Mouse (Mus musculus): ENCODE data around the gene Hsp90b1. TPM values are rescaled to one million over a fixed set of nuclear protein-coding genes. Genes with fewer than 3 reads are reported as not detected.

Gene Hsp90b1
- total RNA-seq, 2 experiments from 2014 or later = 685 to 750 TPM

Small RNA genes within 50 kb of the gene (microRNA-seq; reads per million reads assigned to microRNA genes)
- 2.5 reads per million, percentile 3 among the genes with 10 or more reads in this experiment for gene Gm25745

Other genes starting within 250 kb of the Hsp90b1 start
- 1 to 10 TPM; 1.5 to 2.5 TPM for gene Syn3, start 206.6 kb downstream of the Hsp90b1 start, total RNA-seq (2021)
- gene Ttc41, start 302 bp upstream of the Hsp90b1 start, total RNA-seq (2021) = 1 to 10 TPM; 1.7 to 2.1 TPM
- gene Gm49358, start 58.5 kb upstream of the Hsp90b1 start, total RNA-seq (2021) = 10 to 100 TPM; 10.7 to 17.5 TPM
- 10 to 100 TPM; 35.7 to 60.4 TPM for gene Nt5dc3, start 73.5 kb upstream of the Hsp90b1 start, total RNA-seq (2021)